Mouse (Mus musculus) heart, adult 2 months (tissue): ENCODE measurements at regions not wholly inside any gene's neighbourhood (a gene's known extent, or its start where the extent isn't known, plus 50 kb on each side); places are given as distances from the start of the nearest gene placed in this dataset.

Experiments used
- CTCF ChIP-seq: fragments of 200-600 bp; IDR thresholded peaks from 2 replicates; pipeline ENCODE4 v1.8.1; 2022; ENCODE audit warnings: antibody characterized with exemption, mild to moderate bottlenecking, moderate library complexity
- POLR2A ChIP-seq: fragments of 200-500 bp; IDR thresholded peaks from 2 replicates; pipeline ENCODE4 v1.6.1; 2011; ENCODE audit warnings: mild to moderate bottlenecking, low read depth, low read length, control low read depth; ENCODE audit not compliant: insufficient read depth

DNA sequence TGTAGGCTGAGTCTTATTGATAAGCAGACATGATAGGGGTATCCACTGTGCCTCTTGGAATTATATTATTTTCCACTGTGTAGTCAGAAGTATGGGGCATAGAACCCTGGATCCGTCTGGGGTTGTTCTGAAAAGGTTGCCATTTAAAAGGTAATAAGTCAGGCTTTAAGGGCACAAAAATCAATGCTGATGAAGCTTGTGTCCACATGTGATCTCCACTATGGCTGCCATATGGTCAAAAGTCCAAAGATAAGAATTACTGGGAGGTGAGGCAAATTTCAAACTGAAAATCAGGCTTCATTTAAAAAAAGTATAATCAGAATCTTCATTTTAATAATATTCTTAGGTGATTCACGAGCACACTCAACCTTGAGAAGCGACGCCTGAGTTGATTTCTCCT is 760.2 kb downstream of the Inhba start:
- TF ChIP-seq CTCF (no peak), POLR2A (no peak)
